Mouse (Mus musculus): ENCODE data around the gene Prm2. TPM values are rescaled to one million over a fixed set of nuclear protein-coding genes. Genes with fewer than 3 reads are reported as not detected.

Prm2 gene
- polyA plus RNA-seq, 1 experiment: not detected

DNA sequence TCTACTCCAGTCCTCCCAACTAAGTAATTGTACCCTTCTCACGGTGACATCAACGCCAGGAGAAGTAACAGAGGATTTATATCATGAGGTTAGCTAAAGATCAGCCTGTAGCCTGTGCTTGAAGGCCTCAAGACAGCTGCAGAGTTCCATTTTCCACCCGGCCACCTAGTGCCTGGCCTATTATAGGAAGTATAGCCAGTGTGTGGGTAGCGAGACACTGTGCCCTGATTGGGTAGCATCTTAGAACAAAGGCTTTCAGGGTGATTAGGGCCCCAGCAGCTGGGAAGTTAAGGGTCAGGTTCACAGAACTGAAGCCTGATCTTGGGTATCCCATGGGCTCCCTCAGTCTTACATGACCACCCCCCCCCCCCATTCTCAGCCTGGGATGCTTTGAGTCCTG, 7.1 kb downstream of the Prm2 start:
- WGBS: 72% methylated on average over 4 of the region's 4 CpGs
- Histone ChIP-seq H3K27ac (ENCODE audit: insufficient read depth, low read depth, low read length) (no peak overlapping the region), H3K4me1 (ENCODE audit: control insufficient read depth, insufficient read depth, low read length) (peaks cover 15% of the 10 kb centered on the region), H3K4me3 (ENCODE audit: insufficient read depth, low read depth, low read length) (no peak overlapping the region)
- TF ChIP-seq POLR2A (IDR thresholded peaks at IDR 0.05; ENCODE audit: insufficient read depth, low read depth, low read length) (no peak), CTCF (IDR thresholded peaks at IDR 0.05; ENCODE audit: insufficient read depth, low read depth, low read length) (no peak)

DNA sequence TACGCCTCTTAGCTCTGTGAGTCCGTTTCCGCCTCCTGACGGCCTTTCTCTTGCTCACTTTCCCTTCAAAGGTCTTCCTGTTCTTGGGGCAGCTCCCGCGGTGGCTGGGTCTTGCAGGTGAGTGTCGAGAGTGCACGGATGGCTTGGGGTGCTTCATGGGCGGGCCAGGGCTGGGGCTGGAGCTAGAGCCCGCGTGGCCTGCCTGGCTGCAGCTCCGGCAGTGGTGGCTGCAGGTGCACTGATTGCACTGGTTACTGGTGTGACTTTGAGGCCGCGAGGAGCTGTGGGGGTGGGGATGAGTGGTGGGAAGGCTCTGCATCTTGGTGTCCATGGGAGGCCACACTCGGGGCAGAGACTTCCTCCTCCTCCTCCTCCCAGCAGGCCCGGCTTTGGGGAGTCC, 7.7 kb downstream of the Prm2 start, which contains the start of gene Tnp2:
Gene Tnp2 (minus strand): TSS at position 390 of the 400 bp plus-strand sequence.
- 71% methylated on average over 16 of the region's 16 CpGs for WGBS
- Histone ChIP-seq H3K4me3 (ENCODE audit: insufficient read depth, low read depth, low read length) (no peak within 1 kb of the TSS), H3K27ac (ENCODE audit: insufficient read depth, low read depth, low read length) (no peak within 1 kb of the TSS), H3K4me1 (ENCODE audit: control insufficient read depth, insufficient read depth, low read length) (peaks cover 15% of the 10 kb centered on the region)
- TF ChIP-seq POLR2A (IDR thresholded peaks at IDR 0.05; ENCODE audit: insufficient read depth, low read depth, low read length): no peak
- no peak for TF ChIP-seq CTCF (IDR thresholded peaks at IDR 0.05; ENCODE audit: insufficient read depth, low read depth, low read length)

DNA sequence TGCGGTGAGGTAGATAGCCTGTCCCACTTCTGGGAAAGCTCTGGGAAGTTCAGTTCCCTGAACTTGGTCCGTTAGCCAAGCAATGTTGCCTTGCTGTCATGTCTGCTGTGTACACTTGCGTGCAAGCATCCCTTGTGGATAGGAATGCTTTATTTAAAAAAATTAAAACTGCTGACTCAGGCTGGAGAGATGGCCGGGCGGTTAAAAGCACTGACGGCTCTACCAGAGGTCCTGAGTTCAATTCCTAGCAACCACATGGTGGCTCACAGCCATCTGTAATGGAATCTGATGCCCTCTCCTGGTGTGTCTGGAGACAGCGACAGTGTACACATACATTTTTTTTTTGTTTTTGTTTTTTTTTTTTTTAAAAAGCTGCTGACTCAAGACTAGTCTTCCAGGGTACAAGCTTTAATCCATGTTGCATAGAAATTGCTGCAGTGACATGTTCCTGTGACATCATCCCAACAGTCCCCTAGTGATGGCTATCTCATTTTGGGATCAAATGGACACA, 8.3 kb downstream of the Prm2 start:
- H3K27ac ChIP-seq (ENCODE audit: insufficient read depth, low read depth, low read length): no peak overlapping the region
- TF ChIP-seq POLR2A (IDR thresholded peaks at IDR 0.05; ENCODE audit: insufficient read depth, low read depth, low read length) (no peak), CTCF (IDR thresholded peaks at IDR 0.05; ENCODE audit: insufficient read depth, low read depth, low read length) (no peak)
- 84% methylated on average over 7 of the region's 7 CpGs for WGBS
- H3K4me3 ChIP-seq (ENCODE audit: insufficient read depth, low read depth, low read length): no peak overlapping the region
- peaks cover 21% of the 10 kb centered on the region for H3K4me1 ChIP-seq (ENCODE audit: control insufficient read depth, insufficient read depth, low read length)

DNA sequence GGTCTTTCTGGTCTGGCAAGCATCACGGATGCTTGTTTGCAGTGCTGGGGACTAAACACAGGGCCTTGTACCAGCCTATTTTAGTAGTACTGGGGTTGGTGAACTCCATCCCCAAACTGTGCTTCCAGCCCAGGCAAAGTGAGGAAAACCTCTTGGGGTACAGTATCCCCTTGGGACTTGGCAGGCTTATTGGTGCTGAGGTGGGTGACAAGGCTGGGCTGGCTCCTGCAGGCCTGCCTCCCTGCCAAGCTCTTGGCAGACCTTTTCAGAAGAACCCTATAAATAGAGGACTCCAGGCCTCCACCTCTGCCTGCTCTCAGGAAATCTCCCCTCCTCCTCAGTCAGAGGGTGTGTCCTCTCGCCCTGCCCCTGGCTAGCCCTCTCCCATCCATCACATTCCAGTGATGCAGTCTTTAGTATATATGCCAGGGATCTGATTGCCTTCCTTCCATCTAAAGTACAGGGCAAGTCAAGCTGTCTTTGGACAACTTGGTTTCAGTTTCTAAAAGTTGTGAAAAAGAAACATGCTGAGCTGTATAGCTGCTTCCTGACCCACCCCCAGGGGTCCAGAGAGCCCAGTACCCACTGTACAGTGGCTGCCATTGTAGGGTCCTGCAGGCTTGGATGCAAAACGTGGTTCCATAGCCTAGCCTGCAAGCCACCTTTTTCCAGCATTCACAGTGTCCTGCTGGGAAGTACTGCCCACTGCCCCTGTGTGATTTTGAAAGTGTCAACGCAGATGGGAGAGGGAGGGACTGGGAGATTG, 9.0 kb downstream of the Prm2 start:
- TF ChIP-seq CTCF (IDR thresholded peaks at IDR 0.05; ENCODE audit: insufficient read depth, low read depth, low read length) (no peak), POLR2A (IDR thresholded peaks at IDR 0.05; ENCODE audit: insufficient read depth, low read depth, low read length) (no peak)
- H3K27ac ChIP-seq (ENCODE audit: insufficient read depth, low read depth, low read length): no peak overlapping the region; the same call in 1 of the 2 replicates
- H3K4me1 ChIP-seq (ENCODE audit: control insufficient read depth, insufficient read depth, low read length): peaks cover 24% of the 10 kb centered on the region
- no peak overlapping the region for H3K4me3 ChIP-seq (ENCODE audit: insufficient read depth, low read depth, low read length)
- 68% methylated on average over 4 of the region's 4 CpGs for WGBS

- Histone ChIP-seq H3K4me1 (ENCODE audit: control insufficient read depth, insufficient read depth, low read length) (peaks cover 24% of the 10 kb centered on the region), H3K4me3 (ENCODE audit: insufficient read depth, low read depth, low read length) (peak overlapping the region; percentile 69), H3K27ac (ENCODE audit: insufficient read depth, low read depth, low read length) (peak overlapping the region; percentile 71)
- WGBS: under 1% methylated on average over 9 of the region's 9 CpGs
- TF ChIP-seq POLR2A (IDR thresholded peaks at IDR 0.05; ENCODE audit: insufficient read depth, low read depth, low read length) (no peak), CTCF (IDR thresholded peaks at IDR 0.05; ENCODE audit: insufficient read depth, low read depth, low read length) (peak; percentile 73)
Observed at GRCm38 (mm10) chr16:10786288-10786687, 9.6 kb downstream of the Prm2 start.

- no peak for TF ChIP-seq CTCF (IDR thresholded peaks at IDR 0.05; ENCODE audit: insufficient read depth, low read depth, low read length)
- peak; percentile 45; the same call in 1 of the 2 replicates for TF ChIP-seq POLR2A (IDR thresholded peaks at IDR 0.05; ENCODE audit: insufficient read depth, low read depth, low read length)
- under 1% methylated on average over 59 of the region's 59 CpGs for WGBS
- Histone ChIP-seq H3K27ac (ENCODE audit: insufficient read depth, low read depth, low read length) (peak within 1 kb of the TSS; percentile 71), H3K4me3 (ENCODE audit: insufficient read depth, low read depth, low read length) (peak within 1 kb of the TSS; percentile 69), H3K4me1 (ENCODE audit: control insufficient read depth, insufficient read depth, low read length) (peaks cover 24% of the 10 kb centered on the region)
Observed at GRCm38 (mm10) chr16:10785371-10786231, 10.3 kb downstream of the Prm2 start, which contains the start of gene Socs1. TSS of gene Socs1 (minus strand) at chr16:10785536.

DNA sequence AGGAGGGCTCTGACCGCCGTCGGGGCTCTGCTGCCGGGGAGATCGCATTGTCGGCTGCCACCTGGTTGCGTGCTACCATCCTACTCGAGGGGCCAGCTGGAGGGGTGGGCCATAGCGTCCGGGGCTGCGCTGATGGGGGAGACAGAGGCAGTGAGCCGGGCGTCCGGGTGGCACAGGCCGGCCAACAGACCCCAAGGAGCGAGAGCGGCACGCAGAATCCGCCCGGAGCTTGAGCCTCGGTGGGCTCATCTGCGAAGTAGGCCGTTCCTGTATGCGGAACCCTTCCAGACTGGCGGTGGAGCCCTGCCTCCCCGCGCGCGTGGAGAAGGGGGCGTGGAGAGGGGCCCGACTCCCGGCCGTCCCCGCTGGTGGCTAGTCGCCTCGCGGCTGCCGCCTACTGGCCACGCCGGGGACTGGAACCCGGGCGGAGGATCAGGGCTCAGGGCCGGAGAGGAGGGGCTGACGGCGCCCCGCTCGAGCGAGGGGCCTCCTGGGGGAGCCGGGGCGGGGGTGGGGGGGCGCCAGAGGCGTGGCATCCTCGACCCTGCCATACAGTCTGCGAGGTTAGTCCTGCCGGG, 11.1 kb downstream of the Prm2 start:
- Histone ChIP-seq H3K27ac (ENCODE audit: insufficient read depth, low read depth, low read length) (peak overlapping the region; percentile 71), H3K4me1 (ENCODE audit: control insufficient read depth, insufficient read depth, low read length) (peaks cover 24% of the 10 kb centered on the region), H3K4me3 (ENCODE audit: insufficient read depth, low read depth, low read length) (peak overlapping the region; percentile 69)
- under 1% methylated on average over 55 of the region's 55 CpGs for WGBS
- TF ChIP-seq CTCF (IDR thresholded peaks at IDR 0.05; ENCODE audit: insufficient read depth, low read depth, low read length) (peak; percentile 78), POLR2A (IDR thresholded peaks at IDR 0.05; ENCODE audit: insufficient read depth, low read depth, low read length) (no peak)

DNA sequence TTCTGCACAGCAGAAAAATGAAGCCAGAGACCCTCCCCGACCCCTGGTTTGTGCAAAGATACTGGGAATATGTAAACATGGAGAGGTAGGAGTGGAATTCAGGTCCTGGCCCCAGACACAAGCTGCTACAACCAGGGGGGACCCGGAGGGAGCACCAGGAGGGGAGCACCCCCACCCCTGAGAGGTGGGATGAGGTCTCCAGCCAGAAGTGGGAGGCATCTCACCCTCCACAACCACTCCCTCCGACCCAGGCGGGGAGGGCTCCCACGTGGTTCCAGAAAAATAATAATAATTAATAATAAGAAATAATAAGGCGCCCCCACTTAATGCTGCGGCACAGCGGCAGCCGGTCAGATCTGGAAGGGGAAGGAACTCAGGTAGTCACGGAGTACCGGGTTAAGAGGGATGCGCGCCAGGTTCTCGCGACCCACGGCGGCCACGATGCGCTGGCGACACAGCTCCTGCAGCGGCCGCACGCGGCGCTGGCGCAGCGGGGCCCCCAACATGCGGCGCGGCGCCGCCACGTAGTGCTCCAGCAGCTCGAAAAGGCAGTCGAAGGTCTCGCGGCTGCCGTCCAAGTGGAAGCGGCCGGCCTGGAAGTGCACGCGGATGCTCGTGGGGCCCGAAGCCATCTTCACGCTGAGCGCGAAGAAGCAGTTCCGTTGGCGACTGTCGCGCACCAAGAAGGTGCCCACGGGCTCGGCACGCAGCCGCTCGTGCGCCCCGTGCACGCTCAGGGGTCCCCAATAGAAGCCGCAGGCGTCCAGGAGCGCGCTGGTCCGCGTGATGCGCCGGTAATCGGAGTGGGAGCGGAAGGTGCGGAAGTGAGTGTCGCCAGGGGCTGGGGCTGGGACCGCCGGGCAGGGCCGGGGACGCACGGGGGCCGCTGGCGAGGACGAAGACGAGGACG, 11.8 kb downstream of the Prm2 start:
- Histone ChIP-seq H3K4me3 (ENCODE audit: insufficient read depth, low read depth, low read length) (peak overlapping the region; percentile 69), H3K27ac (ENCODE audit: insufficient read depth, low read depth, low read length) (no peak overlapping the region), H3K4me1 (ENCODE audit: control insufficient read depth, insufficient read depth, low read length) (peaks cover 24% of the 10 kb centered on the region)
- 4% methylated on average over 81 of the region's 81 CpGs for WGBS
- TF ChIP-seq CTCF (IDR thresholded peaks at IDR 0.05; ENCODE audit: insufficient read depth, low read depth, low read length): no peak
- no peak for TF ChIP-seq POLR2A (IDR thresholded peaks at IDR 0.05; ENCODE audit: insufficient read depth, low read depth, low read length)
